Mouse (Mus musculus) spleen, postnatal 10 days (tissue): ENCODE measurements around the gene Tti1.
A peak's percentile ranks its signal among the peaks of the same experiment; 100 is the strongest.

Experiments
- DNase-seq, 2 experiments: peaks; one replicate each; pipeline ENCODE4 v3.0.0; 2021 to 2022; ENCODE audit warnings: low spot score in 2 of 2

Tti1 gene

DNA sequence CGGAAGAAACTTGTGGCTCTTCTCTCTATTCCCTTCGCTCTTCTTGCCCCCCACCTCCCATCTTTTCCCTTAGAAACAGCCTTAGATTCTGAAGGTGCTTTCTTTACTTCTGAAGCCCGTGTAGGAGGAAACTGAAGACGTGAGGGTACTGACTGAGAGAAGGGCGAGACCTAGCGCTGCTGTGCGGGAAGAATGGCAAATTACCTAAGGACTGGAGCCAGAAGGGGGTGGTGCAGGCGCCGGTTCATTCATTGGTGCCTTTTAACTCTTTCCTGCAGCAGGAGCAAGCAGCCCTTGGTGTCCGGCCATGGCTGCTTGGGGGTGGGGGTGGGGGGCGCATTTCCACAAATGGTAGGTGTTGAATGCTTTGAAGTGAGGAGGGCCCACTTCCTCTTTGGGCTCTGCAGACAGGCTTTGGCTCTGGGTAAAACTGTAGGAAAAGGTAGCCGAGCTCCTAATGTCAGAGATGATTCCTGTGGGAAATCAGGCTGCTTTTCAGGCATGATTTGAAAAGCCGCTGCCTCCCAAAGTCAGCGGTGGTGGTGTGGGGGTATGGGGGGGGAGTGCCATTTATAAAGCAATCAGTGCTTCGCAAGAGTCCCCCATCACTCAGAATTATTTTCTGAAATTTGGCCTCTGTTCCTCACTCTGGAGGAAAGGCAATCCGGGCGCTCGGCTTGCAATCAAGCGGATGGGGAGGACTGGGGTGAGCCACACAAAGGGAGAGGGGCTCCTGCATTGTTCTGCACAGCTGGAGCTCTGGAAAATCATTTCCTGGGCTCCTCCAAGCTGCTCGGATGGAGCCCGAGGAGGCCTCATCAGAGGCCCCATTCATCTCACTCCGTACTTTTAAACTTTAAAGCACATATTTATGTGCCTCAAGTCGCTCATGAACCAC, 53.4 kb downstream of the Tti1 start:
- no peak for DNase-seq

DNA sequence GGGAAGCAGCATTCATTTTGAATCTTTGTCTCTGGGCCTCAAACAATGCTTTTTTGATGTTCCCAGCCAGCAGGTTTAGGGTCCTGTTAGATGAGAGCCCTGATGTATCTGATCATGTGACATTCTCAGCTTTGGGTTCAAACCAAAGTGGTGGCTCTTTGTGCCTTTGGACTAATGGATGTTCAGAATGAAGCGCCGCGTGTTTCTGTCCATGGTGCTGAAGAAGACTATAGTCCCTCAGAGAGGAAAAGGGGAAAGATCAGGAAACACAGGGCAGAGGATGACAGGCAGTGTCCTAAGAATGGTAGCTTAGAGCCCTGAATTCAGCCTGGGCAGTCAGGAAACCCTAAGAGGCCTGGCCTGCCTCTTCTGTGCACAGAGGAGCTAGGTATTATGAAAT, 57.6 kb downstream of the Tti1 start:
- peak in 1 of 2 experiments; percentile 57 for DNase-seq

DNA sequence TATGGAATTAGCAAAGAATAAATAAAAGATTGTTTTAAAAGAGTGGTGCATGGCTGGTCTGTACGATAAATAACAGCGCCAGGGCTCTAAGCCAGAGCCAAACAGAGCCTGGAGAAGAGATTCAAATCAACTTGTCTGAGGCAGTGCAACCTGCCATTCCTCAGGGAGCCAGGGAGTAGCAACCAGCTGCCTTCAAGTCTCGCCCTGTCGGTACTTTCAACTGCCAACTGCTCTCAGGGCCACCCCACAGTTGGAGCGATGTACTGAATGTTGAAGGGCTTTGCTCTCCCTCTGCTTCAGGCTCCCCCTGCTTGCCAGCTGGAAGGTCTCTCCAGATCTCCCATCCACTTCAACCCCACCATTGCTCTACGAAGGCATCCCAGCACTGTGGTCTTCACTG, 58.1 kb downstream of the Tti1 start:
- DNase-seq = no peak

DNA sequence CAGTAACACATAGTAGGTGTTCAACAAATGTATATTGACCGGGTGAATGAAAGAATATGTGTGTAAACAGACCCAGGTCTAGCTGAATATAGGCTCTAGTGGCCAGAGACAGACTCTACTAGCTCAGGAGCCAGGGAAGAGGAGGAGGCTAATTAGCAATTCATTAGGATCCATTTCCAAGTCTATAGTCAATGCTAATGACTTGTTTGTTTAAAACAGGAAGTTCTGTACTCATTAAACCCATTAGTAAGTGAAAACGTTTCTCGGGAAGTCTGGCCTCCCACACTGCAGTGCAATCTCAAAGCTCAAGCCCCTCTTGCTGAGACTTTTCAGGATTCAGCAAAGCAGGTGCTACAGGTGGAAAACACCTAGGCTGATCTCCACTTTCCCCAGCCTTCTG, 60.4 kb downstream of the Tti1 start:
- DNase-seq = no peak

DNA sequence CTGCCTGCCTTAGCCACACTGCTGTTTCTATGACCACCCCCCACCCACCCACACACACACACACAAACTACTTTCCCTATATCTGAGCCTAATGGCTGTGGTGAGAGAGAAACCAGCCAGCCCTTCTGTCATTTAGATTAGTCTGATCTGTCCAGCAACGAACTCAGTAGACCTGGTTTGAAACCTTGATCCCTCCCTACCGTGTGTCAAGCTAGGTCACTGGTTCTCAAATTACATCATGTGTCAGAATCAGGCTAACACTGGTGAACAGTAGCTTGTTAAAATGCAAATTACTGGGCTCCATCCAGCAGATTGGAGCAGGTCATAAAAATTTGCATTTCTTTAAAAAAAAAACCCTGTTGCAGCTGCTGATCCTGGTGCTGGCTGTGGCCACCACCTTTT, 70.5 kb downstream of the Tti1 start:
- no peak for DNase-seq

DNA sequence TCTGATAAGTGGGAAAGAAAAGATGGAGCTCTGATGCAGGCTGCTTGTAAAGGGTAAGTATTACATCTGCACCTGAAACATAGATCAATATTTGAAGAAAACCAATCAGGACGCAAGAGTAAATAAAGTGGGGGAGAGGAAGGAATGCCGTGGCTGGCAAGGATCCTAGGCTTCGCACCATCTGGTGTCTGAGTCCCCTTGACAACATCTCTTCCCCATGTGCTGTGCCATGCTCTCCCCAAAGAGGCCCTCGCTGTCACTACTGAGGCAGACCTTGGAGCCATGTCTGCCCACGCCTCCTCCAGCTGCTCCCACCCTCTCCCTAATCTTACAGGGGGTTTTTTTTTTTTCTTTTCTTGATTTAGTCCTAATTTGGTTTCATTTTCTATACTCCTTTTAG, 74.3 kb downstream of the Tti1 start:
- no peak for DNase-seq

DNA sequence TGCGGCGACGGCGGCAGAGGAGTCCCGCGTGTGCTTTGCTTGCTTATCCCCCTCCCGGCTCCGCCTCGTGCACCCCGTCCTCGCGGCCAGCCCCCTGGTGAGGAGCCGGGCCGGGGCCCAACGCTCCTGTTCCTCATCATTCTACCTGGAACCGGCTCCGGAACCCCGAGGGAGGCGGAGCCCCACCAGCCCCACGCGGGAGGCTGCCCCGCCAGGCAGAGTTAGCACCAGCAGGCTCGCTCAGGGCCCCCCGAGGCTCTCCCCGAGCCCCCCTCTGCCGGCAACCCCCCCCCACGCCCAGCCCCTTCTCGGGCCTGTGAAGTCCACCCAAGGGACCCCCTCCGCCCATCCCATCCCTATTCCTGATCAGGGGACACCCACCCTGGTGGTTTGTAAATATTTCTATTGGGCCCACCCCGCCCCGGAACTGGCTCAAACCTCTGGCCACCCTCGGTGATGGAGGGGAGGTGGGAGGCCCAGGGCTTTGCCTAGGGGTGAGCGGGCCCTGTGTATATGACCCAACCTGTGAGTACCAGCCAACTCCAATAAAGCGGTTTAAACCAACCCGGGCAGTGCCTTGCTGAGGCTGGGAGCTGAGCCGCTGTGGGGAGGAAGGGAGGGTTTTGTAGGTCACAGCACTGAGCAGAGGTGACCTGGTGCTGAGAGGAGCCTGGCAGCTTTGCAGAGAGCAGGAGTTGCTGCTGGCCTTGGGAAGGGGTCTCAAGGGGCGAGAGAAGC, 83.9 kb downstream of the Tti1 start:
- no peak for DNase-seq

DNA sequence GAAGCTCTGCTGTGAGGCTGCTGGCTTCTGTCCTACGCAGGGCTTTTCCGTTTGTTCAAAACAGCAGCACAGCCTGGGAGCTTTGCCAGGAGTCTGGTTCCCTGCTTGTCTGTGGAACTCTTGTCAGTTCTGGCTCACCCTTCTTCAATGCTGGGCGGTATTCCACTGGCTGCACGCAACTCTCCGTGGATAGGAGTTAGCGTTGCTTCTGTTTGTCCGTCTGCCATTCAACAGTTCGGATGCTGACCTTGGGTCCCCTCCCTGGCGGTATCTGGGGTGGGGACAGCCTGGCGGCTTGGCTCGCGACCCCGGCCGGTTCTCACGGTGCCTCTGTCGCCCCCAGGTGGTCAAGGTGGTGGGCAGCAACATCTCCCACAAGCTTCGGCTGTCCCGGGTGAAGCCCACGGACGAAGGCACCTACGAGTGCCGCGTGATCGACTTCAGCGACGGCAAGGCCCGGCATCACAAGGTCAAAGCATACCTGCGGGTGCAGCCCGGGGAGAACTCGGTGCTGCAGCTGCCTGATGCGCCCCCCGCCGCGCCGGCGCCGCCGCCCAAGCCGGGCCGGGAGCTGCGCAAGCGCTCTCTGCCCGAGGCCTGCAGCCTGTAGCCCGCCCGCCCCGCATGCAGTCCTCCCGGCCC, 84.6 kb downstream of the Tti1 start:
- DNase-seq = peak; percentile 12 to 48

DNA sequence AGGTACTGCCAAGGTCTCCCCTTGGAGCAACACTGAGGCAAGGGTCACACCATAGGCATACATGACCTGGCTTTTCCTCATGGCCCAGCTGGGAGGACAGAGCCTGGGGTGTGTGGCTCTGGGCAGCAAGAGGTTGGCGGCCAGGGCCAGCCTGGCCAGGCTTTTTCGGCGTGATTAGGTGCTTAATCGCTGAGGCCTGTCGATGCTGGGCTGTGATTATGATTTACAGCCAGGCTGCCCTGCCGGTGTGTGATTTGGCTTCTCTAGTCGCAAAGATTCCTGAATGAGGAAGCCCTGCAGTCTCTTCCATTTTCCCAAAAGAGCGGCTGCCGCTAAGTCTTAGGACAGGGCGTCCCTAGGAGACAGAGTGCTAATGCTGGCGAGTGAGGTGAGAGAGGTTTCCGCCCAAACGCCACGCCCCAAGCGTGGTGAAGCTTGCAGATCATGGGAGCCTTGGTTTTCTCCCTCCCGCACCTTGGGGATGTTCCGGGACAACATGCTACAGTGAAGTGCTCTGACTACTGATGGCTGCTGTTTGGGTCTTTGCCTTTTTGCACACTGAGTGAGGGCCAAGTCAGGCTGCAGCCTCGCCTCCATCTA, 87.5 kb downstream of the Tti1 start:
- no peak for DNase-seq

DNA sequence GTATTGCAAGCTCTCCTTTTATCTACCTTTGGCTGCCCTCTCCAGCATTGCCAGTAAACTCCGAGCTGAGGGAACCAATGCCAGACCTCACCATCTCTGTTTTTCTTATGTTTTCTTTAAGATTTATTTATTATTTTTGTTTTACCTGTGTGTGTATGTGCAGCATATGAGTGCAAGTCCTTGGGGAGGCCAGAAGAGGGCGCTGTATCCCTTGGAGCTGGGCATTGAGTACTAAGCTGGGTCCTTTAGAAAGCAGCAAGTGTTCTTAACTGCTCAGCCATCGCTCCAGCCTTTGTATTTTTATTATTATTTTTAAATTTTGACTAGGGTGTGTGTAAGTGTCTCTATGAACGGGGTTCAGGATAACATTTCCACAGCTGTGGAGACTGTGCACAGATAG, 91.6 kb downstream of the Tti1 start:
- no peak for DNase-seq

DNA sequence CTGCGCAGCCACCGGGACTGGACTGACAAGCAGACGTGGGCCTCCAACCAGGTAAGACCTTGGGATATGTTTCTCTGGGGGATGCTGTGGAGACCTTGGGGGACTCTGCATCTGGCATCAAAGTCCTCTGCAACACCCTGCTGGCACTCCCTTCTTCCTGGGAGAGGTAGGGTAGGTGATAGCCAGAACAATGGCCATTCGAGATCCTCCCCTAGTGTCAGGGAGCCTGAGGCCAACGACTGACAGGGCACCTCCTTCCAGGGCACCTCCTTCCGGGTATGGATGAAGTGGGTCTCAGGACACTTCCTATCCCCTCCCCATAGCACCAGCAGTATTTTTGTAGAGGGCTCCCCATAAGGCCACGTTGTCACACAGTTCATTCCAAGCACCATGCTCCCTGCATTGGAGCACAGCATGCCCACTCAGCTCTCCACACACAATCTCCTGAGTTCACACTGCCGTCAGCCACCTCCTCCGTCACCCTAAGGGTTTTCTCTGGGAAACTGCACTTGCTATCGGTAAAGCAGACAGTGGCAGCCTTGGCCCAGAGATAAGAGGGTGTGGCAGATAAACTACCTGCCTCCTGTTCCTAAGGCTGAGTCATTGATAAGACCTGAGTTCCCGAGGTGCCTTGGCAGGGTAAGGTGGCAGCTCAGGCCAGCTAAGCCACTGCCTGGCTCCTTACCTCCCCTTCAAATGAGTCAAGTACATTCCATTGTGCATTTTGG, 92.6 kb downstream of the Tti1 start:
- DNase-seq = no peak

DNA sequence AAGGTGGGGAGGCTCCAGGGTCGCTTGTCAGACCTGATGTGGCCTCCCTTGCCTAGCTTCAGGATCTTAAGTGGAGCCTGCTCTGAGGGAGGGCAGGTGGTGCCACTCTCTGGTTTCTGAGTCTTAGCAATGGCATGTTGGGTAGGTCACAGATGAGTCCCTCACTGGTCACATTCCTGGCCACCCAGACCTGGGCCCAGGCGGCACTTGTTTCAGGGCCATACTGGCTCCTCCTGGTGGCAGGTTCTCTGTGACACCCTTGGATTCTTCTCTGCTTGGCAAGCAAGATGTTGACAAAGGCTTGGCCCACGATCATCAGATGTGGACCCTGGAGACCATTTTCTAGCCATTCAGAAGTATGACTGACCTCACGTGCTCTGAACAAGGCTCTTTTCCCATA, 95.6 kb downstream of the Tti1 start:
- no peak for DNase-seq
